Mouse (Mus musculus): ENCODE data around the gene Lrrc75a. TPM values are rescaled to one million over a fixed set of nuclear protein-coding genes. Genes with fewer than 3 reads are reported as not detected.
A peak's percentile ranks its signal among the peaks of the same experiment; 100 is the strongest.

Gene Lrrc75a
- polyA plus RNA-seq, 1 experiment from 2014 or later = 31.9 TPM

DNA sequence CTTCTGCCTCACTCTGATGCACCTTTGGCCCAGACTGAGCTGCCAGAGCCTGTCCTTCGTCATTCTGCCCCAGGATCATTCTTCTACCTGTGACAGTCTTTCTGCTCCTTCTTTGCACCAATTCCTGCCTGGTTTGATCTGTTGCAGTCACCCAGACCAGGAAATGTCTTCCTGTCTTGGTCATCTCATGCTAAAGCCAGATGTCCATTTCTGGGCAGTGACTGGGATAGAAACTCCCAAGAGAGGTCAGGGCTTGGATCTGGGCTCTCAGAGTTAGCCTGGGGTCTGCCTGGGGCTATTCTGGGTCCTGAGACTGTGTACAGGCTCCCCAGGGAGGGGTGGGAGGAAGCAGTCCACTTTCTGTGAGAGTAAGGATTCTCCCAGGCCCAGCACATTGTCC lies 82.1 kb downstream of the Lrrc75a start:
- H3K4me2 ChIP-seq (replicated peaks; ENCODE audit: low read depth) = no peak overlapping the region
- ATAC-seq = 0 out of 2 replicates have a peak, but pooled peaks have one; percentile 19
- H3K27me3 ChIP-seq (replicated peaks; ENCODE audit: control insufficient read depth, insufficient read depth, low read length) = no peaks in the 10 kb centered on the region
- no peak overlapping the region for H3K9ac ChIP-seq (ENCODE audit: low read depth, low read length)
- H3K36me3 ChIP-seq (ENCODE audit: control insufficient read depth, insufficient read depth) = no peaks in the 10 kb centered on the region
- H3K4me1 ChIP-seq (replicated peaks; ENCODE audit: control insufficient read depth, insufficient read depth, low read length) = no peaks in the 10 kb centered on the region
- WGBS = 39% methylated on average over 1 of the region's 1 CpGs
- H3K27ac ChIP-seq (ENCODE audit: low read depth, low read length) = no peak overlapping the region
- no peak for TF ChIP-seq CTCF (IDR thresholded peaks at IDR 0.05; ENCODE audit: low read depth)
- H3K4me3 ChIP-seq (ENCODE audit: low read depth, low read length) = no peak overlapping the region
- no peaks in the 10 kb centered on the region for H3K9me3 ChIP-seq (ENCODE audit: control insufficient read depth)

DNA sequence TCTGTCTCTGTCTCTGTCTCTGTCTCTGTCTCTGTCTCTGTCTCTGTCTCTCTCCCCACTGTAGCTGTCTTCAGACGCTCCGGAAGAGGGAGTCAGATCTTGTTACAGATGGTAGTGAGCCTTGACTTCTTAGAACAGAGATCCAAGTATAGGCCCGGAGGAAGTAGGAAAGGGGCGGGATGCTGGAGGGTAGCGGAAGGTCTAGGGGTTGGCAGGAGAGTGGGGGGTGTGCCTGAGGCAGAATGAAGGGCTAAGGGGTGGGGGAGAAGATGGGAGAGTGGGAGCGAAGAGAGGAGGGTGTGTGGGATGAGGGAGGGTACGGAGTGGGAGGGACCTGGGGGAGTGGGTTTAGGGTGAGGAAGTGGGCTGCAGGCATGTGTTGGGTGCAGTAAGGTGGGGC lies 82.6 kb downstream of the Lrrc75a start:
- 68% methylated on average over 7 of the region's 7 CpGs for WGBS
- H3K9me3 ChIP-seq (ENCODE audit: control insufficient read depth) = no peaks in the 10 kb centered on the region
- 0 out of 2 replicates have a peak, but pooled peaks have one; percentile 33 for ATAC-seq
- no peak overlapping the region for H3K4me2 ChIP-seq (replicated peaks; ENCODE audit: low read depth)
- no peaks in the 10 kb centered on the region for H3K4me1 ChIP-seq (replicated peaks; ENCODE audit: control insufficient read depth, insufficient read depth, low read length)
- TF ChIP-seq CTCF (IDR thresholded peaks at IDR 0.05; ENCODE audit: low read depth) = no peak
- H3K27me3 ChIP-seq (replicated peaks; ENCODE audit: control insufficient read depth, insufficient read depth, low read length) = no peaks in the 10 kb centered on the region
- no peak overlapping the region for H3K9ac ChIP-seq (ENCODE audit: low read depth, low read length)
- no peaks in the 10 kb centered on the region for H3K36me3 ChIP-seq (ENCODE audit: control insufficient read depth, insufficient read depth)
- H3K27ac ChIP-seq (ENCODE audit: low read depth, low read length) = no peak overlapping the region
- no peak overlapping the region for H3K4me3 ChIP-seq (ENCODE audit: low read depth, low read length)

DNA sequence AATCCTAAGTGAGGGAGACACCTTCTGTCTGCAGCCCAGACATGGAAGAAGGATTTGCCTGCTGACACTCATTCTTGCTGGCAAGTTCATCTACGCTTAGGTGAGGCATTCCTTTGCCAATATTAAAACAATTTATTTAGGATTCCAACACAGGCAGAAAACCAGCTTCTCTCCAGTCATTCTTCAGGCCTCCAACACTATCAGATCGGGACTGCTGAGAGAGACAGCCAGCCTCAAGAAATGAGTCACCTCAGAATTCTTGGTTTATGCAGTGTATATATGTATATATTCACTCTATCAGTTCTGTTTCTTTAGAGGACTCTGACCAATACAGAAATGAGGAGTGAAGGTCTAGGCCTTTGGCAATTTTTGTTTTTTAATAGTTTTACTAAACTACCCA lies 84.7 kb downstream of the Lrrc75a start:
- no peak overlapping the region for H3K9ac ChIP-seq (ENCODE audit: low read depth, low read length)
- TF ChIP-seq CTCF (IDR thresholded peaks at IDR 0.05; ENCODE audit: low read depth) = no peak
- H3K4me3 ChIP-seq (ENCODE audit: low read depth, low read length) = no peak overlapping the region
- no peak for ATAC-seq
- no peak overlapping the region for H3K4me2 ChIP-seq (replicated peaks; ENCODE audit: low read depth)
- H3K27me3 ChIP-seq (replicated peaks; ENCODE audit: control insufficient read depth, insufficient read depth, low read length) = no peaks in the 10 kb centered on the region
- 86% methylated on average over 2 of the region's 2 CpGs for WGBS
- H3K9me3 ChIP-seq (ENCODE audit: control insufficient read depth) = no peaks in the 10 kb centered on the region
- no peaks in the 10 kb centered on the region for H3K4me1 ChIP-seq (replicated peaks; ENCODE audit: control insufficient read depth, insufficient read depth, low read length)
- H3K36me3 ChIP-seq (ENCODE audit: control insufficient read depth, insufficient read depth) = no peaks in the 10 kb centered on the region
- H3K27ac ChIP-seq (ENCODE audit: low read depth, low read length) = no peak overlapping the region

DNA sequence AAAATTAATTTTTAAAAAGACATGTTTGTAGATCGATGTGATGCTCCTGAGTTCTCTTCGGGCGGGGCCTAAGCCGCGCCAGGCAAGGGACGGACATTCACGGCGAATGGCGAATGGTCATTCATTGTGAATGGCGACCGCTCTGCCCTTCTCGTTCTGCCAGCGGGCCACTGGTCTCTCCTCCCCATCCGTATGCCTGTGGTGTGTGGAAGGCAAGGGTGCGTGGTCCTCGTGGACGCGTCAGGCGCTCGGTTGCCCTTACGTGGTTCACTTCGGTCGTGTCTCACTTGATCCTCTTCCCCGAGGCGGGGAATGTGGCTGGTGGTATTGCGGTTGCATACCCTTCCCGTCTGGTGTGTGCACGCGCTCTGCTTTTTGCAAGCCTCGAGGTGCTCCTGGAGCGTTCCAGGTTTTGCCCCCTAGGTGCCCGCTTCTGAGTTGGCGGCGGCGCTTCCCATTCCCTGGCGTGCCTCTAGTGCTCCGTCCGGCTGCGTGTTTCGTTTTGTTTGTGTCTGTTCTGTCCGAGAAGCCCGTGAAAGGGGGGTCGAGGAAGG lies 87.8 kb downstream of the Lrrc75a start:
- WGBS = 31% methylated on average over 43 of the region's 43 CpGs
- no peaks in the 10 kb centered on the region for H3K9me3 ChIP-seq (ENCODE audit: control insufficient read depth)
- H3K9ac ChIP-seq (ENCODE audit: low read depth, low read length) = 0 out of 2 replicates have a peak overlapping the region, but pooled peaks have one; percentile 11

DNA sequence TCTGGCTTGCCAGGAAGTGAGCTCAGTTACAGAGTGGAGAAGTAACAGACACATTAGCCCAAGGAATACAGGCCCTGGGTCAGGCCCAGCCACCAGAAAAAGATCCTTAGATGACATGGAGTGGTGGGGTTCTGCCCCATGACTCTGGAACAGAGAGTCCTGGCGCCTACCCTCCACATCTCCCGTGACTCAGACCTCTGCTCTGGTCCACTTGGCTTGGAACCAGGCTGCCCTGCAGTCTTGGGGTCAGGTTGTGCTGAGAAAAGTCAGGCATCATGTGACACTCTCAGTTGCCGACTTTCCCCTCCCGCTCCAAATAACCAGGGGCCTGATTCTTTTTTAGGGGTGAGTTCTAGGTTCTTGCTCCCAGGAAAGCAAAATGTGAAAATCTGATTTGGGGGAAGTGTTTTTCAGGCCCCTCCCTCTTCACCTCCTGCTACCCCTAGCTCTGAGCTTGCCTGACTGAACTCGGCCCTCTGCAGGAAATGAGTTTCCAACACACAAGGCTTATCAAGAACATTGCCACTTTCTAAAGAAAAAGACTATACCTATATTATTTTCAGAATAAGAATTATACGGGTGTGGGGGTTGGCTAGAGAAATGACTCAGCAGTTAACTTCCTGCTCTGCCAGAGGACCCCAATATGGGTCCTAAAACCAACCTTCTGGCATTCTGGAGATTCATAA lies 89.2 kb downstream of the Lrrc75a start:
- Histone ChIP-seq H3K27ac (ENCODE audit: low read depth, low read length) (peak overlapping the region; percentile 75), H3K27me3 (replicated peaks; ENCODE audit: control insufficient read depth, insufficient read depth, low read length) (no peaks in the 10 kb centered on the region), H3K36me3 (ENCODE audit: control insufficient read depth, insufficient read depth) (no peaks in the 10 kb centered on the region), H3K4me1 (replicated peaks; ENCODE audit: control insufficient read depth, insufficient read depth, low read length) (no peaks in the 10 kb centered on the region), H3K9ac (ENCODE audit: low read depth, low read length) (no peak overlapping the region), H3K4me2 (replicated peaks; ENCODE audit: low read depth) (no peak overlapping the region), H3K9me3 (ENCODE audit: control insufficient read depth) (no peaks in the 10 kb centered on the region), H3K4me3 (ENCODE audit: low read depth, low read length) (no peak overlapping the region)
- peak; percentile 62 for ATAC-seq
- no peak for TF ChIP-seq CTCF (IDR thresholded peaks at IDR 0.05; ENCODE audit: low read depth)
- 39% methylated on average over 6 of the region's 6 CpGs for WGBS

More for the DNA sequence above, 87.8 kb downstream of the Lrrc75a start:
- H3K27ac ChIP-seq (ENCODE audit: low read depth, low read length) = no peak overlapping the region
- H3K4me3 ChIP-seq (ENCODE audit: low read depth, low read length) = peak overlapping the region; percentile 38
- no peaks in the 10 kb centered on the region for H3K27me3 ChIP-seq (replicated peaks; ENCODE audit: control insufficient read depth, insufficient read depth, low read length)
- H3K4me1 ChIP-seq (replicated peaks; ENCODE audit: control insufficient read depth, insufficient read depth, low read length) = no peaks in the 10 kb centered on the region
- no peak for ATAC-seq
- H3K36me3 ChIP-seq (ENCODE audit: control insufficient read depth, insufficient read depth) = no peaks in the 10 kb centered on the region
- H3K4me2 ChIP-seq (replicated peaks; ENCODE audit: low read depth) = peak overlapping the region; percentile 72
- no peak for TF ChIP-seq CTCF (IDR thresholded peaks at IDR 0.05; ENCODE audit: low read depth)

DNA sequence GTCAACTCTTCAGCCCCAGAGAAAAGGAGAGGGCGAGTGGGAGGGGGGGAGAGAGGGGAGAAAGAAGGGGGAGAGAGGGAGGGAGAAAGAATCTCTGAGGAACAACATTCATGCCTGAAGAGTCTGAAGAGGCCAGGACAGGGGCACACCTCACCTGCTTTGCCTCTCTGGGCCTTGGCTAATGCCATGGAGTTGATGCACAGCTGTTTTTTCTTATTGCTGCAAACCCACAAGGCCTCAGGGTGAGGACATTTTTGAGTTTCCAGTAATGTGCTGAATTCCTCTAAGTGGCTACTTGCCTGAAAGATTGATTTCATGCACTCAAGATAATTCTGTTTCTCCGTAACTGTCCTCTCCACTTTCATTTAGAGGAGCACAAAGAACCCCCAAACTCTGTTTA lies 90.2 kb downstream of the Lrrc75a start:
- Histone ChIP-seq H3K4me3 (ENCODE audit: low read depth, low read length) (no peak overlapping the region), H3K27ac (ENCODE audit: low read depth, low read length) (peak overlapping the region; percentile 46; the same call in 1 of the 2 replicates), H3K4me2 (replicated peaks; ENCODE audit: low read depth) (no peak overlapping the region), H3K27me3 (replicated peaks; ENCODE audit: control insufficient read depth, insufficient read depth, low read length) (no peaks in the 10 kb centered on the region), H3K9ac (ENCODE audit: low read depth, low read length) (no peak overlapping the region), H3K4me1 (replicated peaks; ENCODE audit: control insufficient read depth, insufficient read depth, low read length) (no peaks in the 10 kb centered on the region), H3K36me3 (ENCODE audit: control insufficient read depth, insufficient read depth) (peaks cover 8% of the 10 kb centered on the region; the same call in 1 of the 2 replicates), H3K9me3 (ENCODE audit: control insufficient read depth) (no peaks in the 10 kb centered on the region)
- no peak for TF ChIP-seq CTCF (IDR thresholded peaks at IDR 0.05; ENCODE audit: low read depth)
- no peak for ATAC-seq
- 72% methylated on average over 2 of the region's 2 CpGs for WGBS
